Comparison of ENCODE assay signal across 21 mouse cellular contexts in genomic region chr5:136482434-136482833, GRCm38 (mm10).
DNase-seq lines count a peak whose midpoint lies in the region; ATAC-seq and TF ChIP-seq lines count a peak whose summit lies in the region.
"Had no signal": no experiment of that assay in that cellular context is flagged by ENCODE, and none has a peak within 500 bp of the region (broad histone marks: within the 10 kb centered on the region; RNA-seq: fewer than 3 reads in every experiment).

No protein-coding gene starts in this region.

- dilution Hi-C loops in CH12.LX (cut with MboI; ENCODE audit: extremely low pct_ligation_motif_present, extremely low pct_unique_long_range_greater_than_20kb, low sequenced_read_pairs), result no loop called here

- TF ChIP-seq CTCF in CH12.LX (conservative IDR thresholded peaks at IDR 0.05 in 1 of 2, IDR thresholded peaks at IDR 0.05 in 1 of 2; ENCODE audit: low read depth in 2 of 2, low read length in 2 of 2), result no peak
- TF ChIP-seq CTCF in liver, postnatal 0 days (IDR thresholded peaks at IDR 0.05; ENCODE audit: low read depth), result no peak
- TF ChIP-seq CTCF in thymus, adult 2 months (IDR thresholded peaks at IDR 0.05; ENCODE audit: borderline replicate concordance, control insufficient read depth, extremely low read depth, insufficient read depth, low read length, poor library complexity), result no peak

- H3K27me3 ChIP-seq in CH12.LX (replicated peaks), result no peaks in the 10 kb centered on the region
- no peaks in the 10 kb centered on the region for H3K27me3 ChIP-seq in liver, postnatal 0 days (ENCODE audit: insufficient read depth, low read length)
- no peaks in the 10 kb centered on the region for H3K27me3 ChIP-seq in thymus, adult 2 months (ENCODE audit: control insufficient read depth, insufficient read depth, low read length)
- H3K27me3 ChIP-seq in midbrain, embryonic 14.5 days (ENCODE audit: control insufficient read depth, insufficient read depth, low read length), result no peaks in the 10 kb centered on the region
- H3K27me3 ChIP-seq: intestine, embryonic 15.5 days; kidney, embryonic 15.5 days had no signal

- H3K36me3 ChIP-seq in CH12.LX (replicated peaks in 1 of 2; ENCODE audit: control insufficient read depth in 1 of 2, insufficient read depth in 1 of 2, low read length in 1 of 2), result peaks cover 3 to 17% of the 10 kb centered on the region in 2 experiments
- peaks cover 5% of the 10 kb centered on the region for H3K36me3 ChIP-seq in liver, postnatal 0 days (replicated peaks; ENCODE audit: insufficient read depth, low read length)
- peaks cover 35% of the 10 kb centered on the region for H3K36me3 ChIP-seq in thymus, adult 2 months (ENCODE audit: control insufficient read depth, insufficient read depth, low read length)
- H3K36me3 ChIP-seq in midbrain, embryonic 14.5 days (ENCODE audit: control insufficient read depth, insufficient read depth, low read length), result peaks cover 11% of the 10 kb centered on the region; the same call in 1 of the 2 replicates

- WGBS in liver, postnatal 0 days (ENCODE audit: insufficient replicate concordance), result 31% methylated on average over 1 of the region's 1 CpGs
- WGBS in thymus, adult 2 months, result 88% methylated on average over 1 of the region's 1 CpGs
- WGBS in midbrain, embryonic 14.5 days, result 89% methylated on average over 1 of the region's 1 CpGs

- no peak overlapping the region for H3K9ac ChIP-seq in CH12.LX (ENCODE audit: insufficient read depth, low read depth)
- no peak overlapping the region for H3K9ac ChIP-seq in liver, postnatal 0 days (replicated peaks)
- H3K9ac ChIP-seq in midbrain, embryonic 14.5 days (replicated peaks; ENCODE audit: low read length), result no peak overlapping the region
- H3K9ac ChIP-seq: hindbrain, embryonic 14.5 days; intestine, embryonic 15.5 days; kidney, embryonic 15.5 days; liver, embryonic 14.5 days had no signal

- in situ Hi-C loops in CH12.LX (cut with MboI; ENCODE audit: low pct_ligation_motif_present, low pct_unique_long_range_greater_than_20kb, low sequenced_read_pairs), result no loop called here

- H3K79me2 ChIP-seq in CH12.LX (replicated peaks; ENCODE audit: control insufficient read depth, extremely low read depth, insufficient read depth, poor library complexity, severe bottlenecking), result 0 out of 2 replicates have a peak, but pooled peaks cover 2% of the 10 kb centered on the region

- no peak overlapping the region for H3K4me3 ChIP-seq in CH12.LX (replicated peaks in 1 of 3; ENCODE audit: low read depth in 2 of 3, low read length in 2 of 3, poor library complexity in 1 of 3)
- H3K4me3 ChIP-seq in liver, postnatal 0 days (ENCODE audit: low read depth, low read length), result no peak overlapping the region
- no peak overlapping the region for H3K4me3 ChIP-seq in thymus, adult 2 months (ENCODE audit: control insufficient read depth, insufficient read depth, low read length)
- no peak overlapping the region for H3K4me3 ChIP-seq in midbrain, embryonic 14.5 days (replicated peaks; ENCODE audit: low read depth, low read length)
- H3K4me3 ChIP-seq: heart, embryonic 10.5 days; intestine, embryonic 15.5 days; kidney, embryonic 15.5 days; limb, embryonic 10.5 days had no signal

- peaks cover 28 to 62% of the 10 kb centered on the region in 2 experiments for H3K4me1 ChIP-seq in CH12.LX (ENCODE audit: control insufficient read depth in 1 of 2, insufficient read depth in 2 of 2)
- H3K4me1 ChIP-seq in liver, postnatal 0 days (ENCODE audit: insufficient read depth), result no peaks in the 10 kb centered on the region
- H3K4me1 ChIP-seq in thymus, adult 2 months (replicated peaks; ENCODE audit: control insufficient read depth, insufficient read depth, low read length), result 0 out of 2 replicates have a peak, but pooled peaks cover 3% of the 10 kb centered on the region
- H3K4me1 ChIP-seq in midbrain, embryonic 14.5 days (ENCODE audit: control insufficient read depth, insufficient read depth, low read length), result no peaks in the 10 kb centered on the region
- H3K4me1 ChIP-seq: limb, embryonic 10.5 days had no signal

- no peak overlapping the region for H3K27ac ChIP-seq in CH12.LX (ENCODE audit: insufficient read depth, low read depth)
- no peak overlapping the region for H3K27ac ChIP-seq in liver, postnatal 0 days (ENCODE audit: low read depth)
- H3K27ac ChIP-seq in thymus, adult 2 months (ENCODE audit: control insufficient read depth, insufficient read depth, low read length), result no peak overlapping the region
- H3K27ac ChIP-seq in midbrain, embryonic 14.5 days (replicated peaks; ENCODE audit: low read depth, low read length), result no peak overlapping the region
- H3K27ac ChIP-seq: heart, embryonic 10.5 days; hindbrain, embryonic 14.5 days; intestine, embryonic 15.5 days; kidney, embryonic 15.5 days; limb, embryonic 10.5 days; liver, embryonic 14.5 days had no signal

- no peak overlapping the region for H3K4me2 ChIP-seq in CH12.LX (ENCODE audit: insufficient read depth, low read depth, poor library complexity, severe bottlenecking)
- no peak overlapping the region for H3K4me2 ChIP-seq in liver, postnatal 0 days (ENCODE audit: low read depth, low read length)
- no peak overlapping the region for H3K4me2 ChIP-seq in midbrain, embryonic 14.5 days (ENCODE audit: low read length)
- H3K4me2 ChIP-seq: hindbrain, embryonic 14.5 days; intestine, embryonic 15.5 days; kidney, embryonic 15.5 days had no signal

- no peak for TF ChIP-seq EP300 in CH12.LX (IDR thresholded peaks at IDR 0.05; ENCODE audit: low read length)
- TF ChIP-seq EP300 in liver, postnatal 0 days (IDR thresholded peaks at IDR 0.05; ENCODE audit: low read depth), result peak; percentile 15; the same call in 1 of the 2 replicates

- TF ChIP-seq POLR2A in CH12.LX (IDR thresholded peaks at IDR 0.05; ENCODE audit: low read depth, low read length), result no peak
- TF ChIP-seq POLR2A in thymus, adult 2 months (IDR thresholded peaks at IDR 0.05; ENCODE audit: control insufficient read depth, extremely low read depth, insufficient read depth, low read length, poor library complexity), result no peak

- ATAC-seq in liver, postnatal 0 days, result no peak
- ATAC-seq in midbrain, embryonic 14.5 days (ENCODE audit: low FRiP score, low TSS enrichment), result no peak
- ATAC-seq: CD4-positive, CD25-positive, alpha-beta regulatory T cell, adult 4 months; intestine, embryonic 15.5 days; lung, postnatal 0 days had no signal

- no peak for TF ChIP-seq RAD21 in CH12.LX (IDR thresholded peaks at IDR 0.05; ENCODE audit: low read depth, low read length)

- DNase-seq in 416B (ENCODE audit: low read depth) (peak; percentile 82), CH12.LX (ENCODE audit: extremely low read depth) (peak; percentile 65)
- peak; percentile 78 for DNase-seq in cerebellum, adult 9-11 months
- DNase-seq in liver, postnatal 0 days, result no peak
- no peak for DNase-seq in thymus, adult 2 months
- no peak for DNase-seq in right cerebral cortex, adult 2 months (ENCODE audit: low spot score in 2 of 2)
- no peak for DNase-seq in midbrain, embryonic 14.5 days
- no peak for DNase-seq in layer of hippocampus, postnatal 14 days (ENCODE audit: low spot score in 2 of 2)
- DNase-seq: adrenal gland, adult 8-10 months; gastrocnemius, postnatal 36 days; heart, postnatal 10 days; right cerebral cortex, adult 18-20 months; thymus, postnatal 4 days had no signal

- H3K9me3 ChIP-seq in CH12.LX (replicated peaks; ENCODE audit: low read length), result no peaks in the 10 kb centered on the region
- no peaks in the 10 kb centered on the region for H3K9me3 ChIP-seq in liver, postnatal 0 days (ENCODE audit: low read length)
- no peaks in the 10 kb centered on the region for H3K9me3 ChIP-seq in midbrain, embryonic 14.5 days (ENCODE audit: control insufficient read depth, low read length)
- H3K9me3 ChIP-seq: heart, embryonic 10.5 days; intestine, embryonic 15.5 days; kidney, embryonic 15.5 days; limb, embryonic 10.5 days had no signal

TF ChIP-seq in CH12.LX, 34 proteins besides CTCF, POLR2A, EP300 and RAD21:
- TF ChIP-seq BHLHE40 (IDR thresholded peaks at IDR 0.05; ENCODE audit: low read depth, low read length) (peak; percentile 3; the same call in 1 of the 2 replicates), ZMIZ1 (IDR thresholded peaks at IDR 0.05; ENCODE audit: low read depth, low read length) (no peak), CHD1 (IDR thresholded peaks at IDR 0.05; ENCODE audit: low read depth, low read length) (no peak), MAX (IDR thresholded peaks at IDR 0.05; ENCODE audit: low read length) (peak; percentile 37; the same call in 1 of the 2 replicates), ETS1 (conservative IDR thresholded peaks at IDR 0.05; ENCODE audit: low read depth, low read length) (no peak), IRF4 (IDR thresholded peaks at IDR 0.05; ENCODE audit: low read depth, low read length) (peak; percentile 17; the same call in 1 of the 2 replicates), MYC (IDR thresholded peaks at IDR 0.05; ENCODE audit: low read depth, low read length) (0 out of 2 replicates have a peak, but pooled peaks have one; percentile 50), CHD2 (IDR thresholded peaks at IDR 0.05; ENCODE audit: low read length) (no peak)

Comparison
In these comparisons a context has a peak if more than half of its experiments do, and no peak if none do; other contexts are left out.
1. DNase-seq: peak in 416B (single experiment), CH12.LX (single experiment) and cerebellum, adult 9-11 months (single experiment); none in liver, postnatal 0 days (single experiment), thymus, adult 2 months (single experiment), right cerebral cortex, adult 2 months (0 of 2), midbrain, embryonic 14.5 days (single experiment) and layer of hippocampus, postnatal 14 days (0 of 2).